Mouse (Mus musculus): Measurements from ENCODE around the gene Agap1.

DNA sequence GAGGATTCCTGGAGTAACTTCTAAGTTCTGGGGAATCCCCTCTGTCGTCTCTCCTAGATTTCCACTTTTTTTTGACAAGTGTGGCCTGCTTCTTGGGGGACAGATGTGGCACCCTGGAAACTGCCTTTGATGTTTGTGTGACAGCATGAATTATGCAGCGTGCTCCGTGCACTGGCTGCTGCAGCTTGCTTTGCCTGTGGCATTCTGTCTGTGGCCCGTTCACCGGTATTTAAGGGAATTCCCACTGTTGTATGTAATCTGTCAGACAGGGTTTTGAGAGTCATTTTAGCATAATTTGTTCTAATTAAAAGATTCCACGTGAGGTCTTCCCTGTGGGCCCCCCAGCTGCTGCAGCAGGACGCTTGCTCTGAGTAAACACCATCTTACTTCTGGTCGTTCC is 312.3 kb downstream of the Agap1 start:
- TF ChIP-seq CTCF (IDR thresholded peaks at IDR 0.05; ENCODE audit: borderline replicate concordance, control insufficient read depth, extremely low read depth, insufficient read depth, low read length, poor library complexity) (no peak), POLR2A (IDR thresholded peaks at IDR 0.05; ENCODE audit: control insufficient read depth, extremely low read depth, insufficient read depth, low read length, poor library complexity) (no peak)

Data from thymus, adult 2 months (tissue).